Mouse (Mus musculus) c-Kit-positive CD71-negative TER-119-negative erythroid progenitor cells, embryonic 14.5 days (primary cell): Measurements from ENCODE around the gene Vmn2r4.
"Not testable (repeated sequence)": the region's sequence is repeated elsewhere in the genome, so short reads cannot be mapped to it uniquely, and the experiment has no call there.

Experiments
- DNase-seq: peaks from one replicate; pipeline ENCODE4 v3.0.0-alpha.2; 2013; ENCODE audit warnings: low read depth

Gene Vmn2r4

DNA sequence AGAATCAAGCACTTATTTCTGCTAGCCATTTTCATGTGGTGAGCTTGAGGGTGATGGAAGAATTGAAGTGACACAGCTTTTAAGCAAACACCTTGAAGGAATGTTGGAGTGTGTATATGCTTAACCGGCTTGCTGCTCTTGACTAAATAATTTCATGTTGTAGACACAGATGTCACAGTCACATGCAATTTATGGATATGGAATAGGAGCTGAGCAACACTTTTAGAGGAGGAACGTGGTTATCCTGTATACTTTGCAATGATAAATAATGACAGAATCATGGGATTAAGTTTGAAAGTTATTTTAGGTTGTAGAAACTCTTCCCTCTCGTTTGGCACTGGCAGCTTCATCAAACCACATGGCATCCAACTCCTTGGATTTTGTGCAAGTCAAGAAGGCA lies at the start of gene Vmn2r4:
Gene Vmn2r4 (minus strand): TSS at position 101 of the 400 bp plus-strand sequence.
- DNase-seq = not testable (repeated sequence)

GRCm38 (mm10) chr3:64434261-64434660 lies 19.1 kb upstream of the Vmn2r4 start:
- not testable (repeated sequence) for DNase-seq

DNA sequence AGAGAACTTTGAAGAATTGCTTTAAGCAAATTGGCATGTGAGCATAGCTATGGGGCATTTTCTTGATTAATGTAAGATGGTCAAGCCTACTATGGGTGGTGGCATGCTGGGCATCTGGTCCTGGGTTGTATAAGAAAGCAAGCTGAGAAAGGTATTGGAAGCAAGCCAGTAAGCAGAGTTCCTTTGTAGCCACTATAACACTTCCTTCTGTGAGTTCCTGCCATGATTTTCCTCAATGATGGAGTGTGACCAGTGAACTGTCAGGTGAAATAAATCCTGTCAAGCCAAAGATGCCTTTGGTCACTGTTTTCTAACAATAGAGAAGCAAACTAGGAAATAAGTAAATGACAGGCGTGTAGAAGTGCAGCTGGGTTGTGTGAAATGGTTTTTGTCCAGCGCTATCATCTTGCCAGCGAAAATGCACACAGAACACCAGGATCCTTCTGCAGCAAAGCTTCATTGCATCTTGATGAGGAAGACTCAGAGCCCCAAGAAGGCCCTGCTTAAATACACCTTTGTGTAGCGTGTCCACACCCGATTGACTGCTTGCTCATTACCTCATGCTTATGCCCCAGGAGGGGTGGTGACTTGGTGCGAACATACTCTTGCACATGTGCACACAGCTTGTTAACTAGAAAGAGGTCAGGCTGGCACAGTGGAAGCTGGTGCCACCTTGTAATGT lies 13.1 kb upstream of the Vmn2r4 start:
- DNase-seq = not testable (repeated sequence)

GRCm38 (mm10) chr3:64422141-64422540 lies 7.0 kb upstream of the Vmn2r4 start:
- DNase-seq = not testable (repeated sequence)

DNA sequence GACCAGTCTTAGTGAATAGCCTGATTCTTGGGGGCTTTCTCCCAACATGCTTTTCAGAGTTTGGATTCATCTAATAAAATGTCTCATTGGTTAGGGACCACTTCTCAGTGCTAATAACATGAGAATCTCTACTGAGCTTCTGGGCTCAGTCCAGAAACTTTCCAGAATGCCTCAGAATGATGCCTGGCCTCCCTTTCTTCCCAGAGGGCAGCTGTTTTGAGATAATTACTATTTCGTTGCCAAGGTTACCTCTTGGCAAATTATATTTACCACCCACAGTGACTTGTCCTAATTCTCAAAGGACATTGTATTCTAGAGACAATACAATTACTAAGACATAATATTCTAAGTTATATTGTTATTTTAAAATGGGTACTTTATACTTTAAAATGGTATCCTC lies 2.3 kb upstream of the Vmn2r4 start:
- DNase-seq = not testable (repeated sequence)

DNA sequence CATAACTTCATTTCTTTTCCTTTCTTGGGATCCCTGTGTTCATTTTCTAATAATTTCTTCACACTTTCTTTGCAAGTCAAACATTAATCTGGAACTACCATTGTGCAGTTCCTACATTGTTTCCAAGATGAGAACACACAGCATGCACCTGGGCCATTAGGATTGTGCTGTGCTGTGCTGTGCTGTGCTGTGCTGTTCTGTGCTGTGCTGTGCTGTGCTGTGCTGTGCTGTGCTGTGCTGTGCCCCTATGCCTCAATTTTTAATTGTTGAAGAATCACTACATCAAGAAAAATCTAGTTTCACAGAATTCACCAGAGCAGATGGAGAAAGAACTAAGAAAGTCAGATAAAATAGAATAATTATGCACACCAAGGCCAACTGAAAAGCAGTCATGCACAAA lies 915 bp downstream of the Vmn2r4 start:
- not testable (repeated sequence) for DNase-seq

DNA sequence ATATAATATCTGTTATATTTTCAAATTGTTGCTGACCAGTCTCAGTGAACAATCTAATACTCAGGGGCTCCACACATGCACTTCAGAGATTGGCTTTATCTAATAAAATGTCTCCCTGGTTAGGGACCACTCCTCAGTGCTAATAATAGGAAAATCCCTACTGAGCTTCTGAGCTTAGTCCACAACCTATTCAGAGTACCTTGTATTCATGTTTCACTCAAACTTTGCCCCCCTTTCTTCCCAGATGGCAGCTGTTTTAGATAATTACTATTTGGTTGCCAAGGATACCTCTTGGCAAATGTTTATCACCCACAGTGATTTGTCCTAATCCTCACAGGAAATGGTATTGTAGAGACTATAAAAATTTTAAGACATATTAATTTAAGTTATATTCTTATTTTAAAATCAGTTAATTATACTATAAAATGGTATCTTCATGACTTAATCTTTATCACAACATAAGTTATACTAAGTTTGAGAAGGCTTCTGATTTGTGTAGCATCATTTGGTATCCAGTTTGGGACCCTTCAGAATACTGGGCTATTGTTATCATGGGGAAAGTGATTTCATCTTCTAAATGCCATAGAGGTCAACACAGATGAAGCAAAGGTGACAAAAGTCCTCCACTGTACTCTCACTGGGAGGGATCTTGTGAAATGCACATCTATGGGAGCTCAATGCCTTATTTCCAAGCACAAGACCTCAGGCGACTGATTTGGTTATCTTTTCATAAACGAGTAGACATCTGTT lies 55.7 kb downstream of the Vmn2r4 start:
- no peak for DNase-seq
